Mouse (Mus musculus) frontal cortex, adult (tissue): ENCODE results near the gene Selenon.

ENCODE experiments used
- ATAC-seq: cut with Nextera tagmentation; 2 replicates; pipeline ENCODE4 v1.9.2; 2017; ENCODE audit warnings: mild to moderate bottlenecking, moderate library complexity, mixed read lengths; ENCODE audit not compliant: low TSS enrichment

The Selenon gene

GRCm38 (mm10) chr4:134546814-134547705, 4.9 kb downstream of the Selenon start:
- ATAC-seq: no peak

- ATAC-seq: peak; percentile 79
Measured at GRCm38 (mm10) chr4:134543261-134543660, 8.7 kb downstream of the Selenon start.

GRCm38 (mm10) chr4:134542726-134543125, 9.2 kb downstream of the Selenon start:
- no peak for ATAC-seq

GRCm38 (mm10) chr4:134538997-134539580, 12.9 kb downstream of the Selenon start:
- no peak for ATAC-seq

GRCm38 (mm10) chr4:134535787-134536151, 16.2 kb downstream of the Selenon start:
- ATAC-seq: 0 out of 2 replicates have a peak, but pooled peaks have one; percentile 2

GRCm38 (mm10) chr4:134534932-134535786, 16.8 kb downstream of the Selenon start, which contains the start of gene Mtfr1l:
TSS of gene Mtfr1l (minus strand) at chr4:134535387.
- peak; percentile 96 for ATAC-seq

- ATAC-seq: peak; percentile 24; the same call in 1 of the 2 replicates
Measured at GRCm38 (mm10) chr4:134534124-134534886, 17.7 kb downstream of the Selenon start.

GRCm38 (mm10) chr4:134533421-134533820, 18.5 kb downstream of the Selenon start:
- ATAC-seq: no peak

- ATAC-seq: no peak
Measured at GRCm38 (mm10) chr4:134532928-134533327, 19.0 kb downstream of the Selenon start.

GRCm38 (mm10) chr4:134526220-134526619, 25.7 kb downstream of the Selenon start:
- no peak for ATAC-seq

- ATAC-seq: no peak
Measured at GRCm38 (mm10) chr4:134525806-134526205, 26.2 kb downstream of the Selenon start.

GRCm38 (mm10) chr4:134523447-134523846, 28.5 kb downstream of the Selenon start:
- ATAC-seq: no peak

GRCm38 (mm10) chr4:134519281-134519680, 32.7 kb downstream of the Selenon start:
- no peak for ATAC-seq

GRCm38 (mm10) chr4:134518541-134518940, 33.4 kb downstream of the Selenon start:
- ATAC-seq: no peak

- ATAC-seq: peak; percentile 78
Measured at GRCm38 (mm10) chr4:134517719-134518118, 34.2 kb downstream of the Selenon start.

GRCm38 (mm10) chr4:134516981-134517380, 35.0 kb downstream of the Selenon start:
- peak; percentile 75 for ATAC-seq

- no peak for ATAC-seq
Measured at GRCm38 (mm10) chr4:134515614-134516013, 36.4 kb downstream of the Selenon start.

GRCm38 (mm10) chr4:134514309-134514930, 37.5 kb downstream of the Selenon start:
- no peak for ATAC-seq

- no peak for ATAC-seq
Measured at GRCm38 (mm10) chr4:134512798-134513197, 39.2 kb downstream of the Selenon start.

GRCm38 (mm10) chr4:134511730-134512129, 40.2 kb downstream of the Selenon start:
- ATAC-seq: no peak
